Mouse (Mus musculus) embryo, embryonic 11 days (tissue): ENCODE measurements at regions not wholly inside any gene's neighbourhood (a gene's known extent, or its start where the extent isn't known, plus 50 kb on each side); places are given as distances from the start of the nearest gene placed in this dataset.

Experiments
- DNase-seq: peaks from one replicate; pipeline ENCODE4 v3.0.0-alpha.2; 2015

DNA sequence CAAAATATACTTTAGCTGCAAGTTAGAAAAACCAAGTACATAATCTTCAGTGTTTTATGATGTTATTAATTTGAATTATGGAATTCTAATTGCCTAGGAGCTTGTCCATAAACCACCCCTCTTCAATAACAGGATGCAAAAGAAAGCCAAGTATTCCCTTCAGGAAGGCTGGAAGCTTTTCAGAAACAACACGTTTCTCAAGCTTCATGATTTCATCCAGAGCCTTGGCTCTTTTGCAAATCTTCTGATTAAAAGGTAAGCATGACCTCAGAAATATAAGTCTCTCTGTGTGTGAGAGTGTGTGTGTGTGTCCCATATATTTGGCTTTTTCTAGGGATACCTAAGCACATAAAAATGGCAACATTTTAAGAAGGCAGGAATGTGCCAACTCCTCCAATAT is 570.0 kb downstream of the Gm11232 start:
- DNase-seq: no peak

DNA sequence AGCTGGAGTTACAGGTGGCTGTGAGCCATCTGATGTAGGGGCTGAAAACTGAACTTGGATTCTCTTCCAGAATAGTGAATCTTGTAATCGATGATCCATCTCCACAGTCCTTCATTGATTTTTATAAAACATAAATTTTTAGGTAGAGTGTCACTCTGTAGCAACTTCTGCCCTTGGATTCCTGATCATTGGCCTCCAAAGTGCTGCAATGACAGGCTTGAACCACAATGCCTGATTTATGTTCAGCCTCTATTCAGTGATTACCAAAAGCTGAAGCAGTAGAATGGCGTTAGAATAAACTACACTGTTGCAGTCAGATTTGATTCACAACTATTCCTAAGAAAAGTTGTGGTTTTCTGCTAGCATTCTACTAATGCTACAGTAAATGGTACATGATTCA is 580.1 kb downstream of the Gm11232 start:
- DNase-seq: no peak

DNA sequence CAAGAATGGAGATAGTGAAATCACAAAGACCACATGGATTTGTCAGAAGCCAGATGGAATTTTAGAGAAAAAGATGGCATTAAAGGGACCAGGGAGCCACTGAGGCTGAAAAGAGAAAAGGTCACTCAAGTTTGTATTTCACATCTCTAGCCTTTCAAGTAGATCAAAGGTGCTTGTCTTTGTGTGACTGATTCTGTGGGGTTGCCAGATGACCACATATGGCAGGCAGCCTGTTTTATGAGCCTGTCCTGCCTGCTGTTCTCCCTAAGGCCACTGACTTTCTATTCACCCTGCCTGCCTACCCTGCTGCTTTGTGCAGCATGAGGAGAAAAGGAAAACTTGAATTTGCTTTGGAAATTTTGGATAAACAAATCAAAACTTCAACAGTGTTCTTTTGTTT is 592.0 kb downstream of the Gm11232 start:
- peak; percentile 48 for DNase-seq

DNA sequence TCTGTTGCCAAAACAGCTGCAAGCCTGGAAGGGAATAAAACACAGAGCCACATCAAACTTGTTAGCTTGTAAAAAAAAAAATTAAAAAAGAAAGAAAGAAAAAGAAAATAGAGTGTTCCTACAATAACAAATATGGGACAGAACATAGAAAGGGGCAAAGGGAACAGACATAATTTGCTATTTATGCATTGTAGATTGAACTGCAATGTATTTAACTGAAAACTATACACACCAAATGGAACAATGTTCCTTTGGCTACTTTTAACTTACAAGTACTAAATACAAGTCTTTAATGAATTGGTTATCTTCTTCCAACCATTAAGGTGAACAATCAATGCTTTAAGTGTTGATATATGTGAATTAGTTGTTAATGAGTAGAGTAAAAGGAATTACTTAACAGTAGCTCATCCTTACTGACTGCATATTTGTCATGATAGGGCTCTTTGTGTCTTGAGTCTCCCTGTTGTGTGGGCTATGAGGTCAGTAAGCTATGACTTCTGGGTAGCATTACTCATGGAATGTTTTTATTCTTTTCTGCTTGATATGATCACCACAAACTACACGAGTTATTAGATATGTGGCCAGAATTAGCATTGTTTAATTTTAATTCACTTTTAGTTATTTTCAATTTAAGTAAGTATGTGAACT is 597.0 kb upstream of the Megf9 start:
- peak; percentile 26 for DNase-seq

DNA sequence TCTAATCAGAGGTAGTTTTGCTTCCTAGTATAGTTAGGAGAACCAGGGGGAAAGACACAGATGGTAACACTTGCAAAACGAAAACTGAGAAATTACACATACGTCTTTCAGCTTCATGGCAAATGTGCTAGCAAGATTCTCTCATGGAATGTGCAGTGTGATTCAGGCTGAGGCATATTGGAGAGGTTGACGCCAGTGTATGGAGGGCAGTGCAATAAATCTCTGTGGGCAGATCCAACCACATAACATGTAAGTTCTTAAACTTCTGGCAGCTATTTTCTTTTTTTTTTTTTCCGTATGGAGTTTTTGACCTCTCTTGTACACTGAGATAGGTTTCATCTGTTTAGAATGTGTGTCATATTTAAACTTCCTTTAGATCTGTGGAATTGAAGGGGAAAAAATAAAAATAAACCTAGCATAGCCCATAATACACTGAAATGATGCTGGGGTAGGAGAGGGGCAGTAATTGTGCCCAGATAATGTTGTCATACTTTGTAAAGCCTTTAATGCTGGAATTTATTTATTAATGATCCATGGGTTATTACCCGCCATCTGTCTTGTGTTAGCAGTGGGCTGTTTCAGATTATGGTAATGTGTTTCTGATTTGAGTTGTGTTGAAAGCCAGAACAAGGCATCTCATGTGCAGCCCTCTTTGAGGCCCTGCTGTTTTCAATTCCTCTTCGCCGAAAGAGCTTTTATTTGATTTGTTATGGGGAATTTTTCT is 596.3 kb upstream of the Megf9 start:
- DNase-seq: peak; percentile 80

DNA sequence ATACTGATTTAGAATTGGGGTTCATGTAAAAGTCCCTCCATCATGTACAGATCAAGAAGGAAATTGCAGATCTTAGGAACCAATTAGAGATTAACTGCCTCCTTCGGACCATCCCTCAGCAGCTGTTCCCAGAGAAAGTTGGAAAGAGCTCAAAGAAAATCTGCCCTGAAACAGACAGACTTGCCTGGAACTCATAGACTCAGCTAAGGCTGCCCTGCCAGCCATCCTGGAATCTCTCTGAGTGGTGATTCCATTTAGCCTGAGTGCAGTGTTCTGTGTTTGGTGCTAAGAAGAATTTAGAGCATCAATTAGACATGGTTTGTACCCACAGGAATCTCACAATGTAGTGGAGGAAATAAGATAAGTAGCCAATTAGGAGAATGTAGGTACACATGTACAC is 594.5 kb upstream of the Megf9 start:
- peak; percentile 8 for DNase-seq
